Mouse (Mus musculus): ENCODE data around the gene Ugt1a7c. TPM values are rescaled to one million over a fixed set of nuclear protein-coding genes. Genes with fewer than 3 reads are reported as not detected.
"Not testable (repeated sequence)": the region's sequence is repeated elsewhere in the genome, so short reads cannot be mapped to it uniquely, and the experiment has no call there.

The Ugt1a7c gene
- polyA plus RNA-seq, 1 experiment from 2014 or later: 0.36 TPM

GRCm38 (mm10) chr1:88165711-88166110, 70.8 kb downstream of the Ugt1a7c start, which contains the start of gene Ugt1a5:
TSS of gene Ugt1a5 (plus strand) at chr1:88166012.
- 79% methylated on average over 5 of the region's 5 CpGs for WGBS
- no peak within 1 kb of the TSS for H3K27ac ChIP-seq (replicated peaks)
- H3K36me3 ChIP-seq (replicated peaks): no peaks in the 10 kb centered on the region
- no peaks in the 10 kb centered on the region for H3K27me3 ChIP-seq (replicated peaks; ENCODE audit: low read depth, poor library complexity, severe bottlenecking)
- H3K4me1 ChIP-seq: no peaks in the 10 kb centered on the region
- DNase-seq (ENCODE audit: low spot score): no peak
- H3K4me3 ChIP-seq: no peak within 1 kb of the TSS
- H3K9me3 ChIP-seq: no peaks in the 10 kb centered on the region

GRCm38 (mm10) chr1:88172190-88172589, 77.3 kb downstream of the Ugt1a7c start:
- not testable (repeated sequence) for H3K4me1 ChIP-seq; H3K4me3 ChIP-seq; H3K36me3 ChIP-seq (replicated peaks); H3K27ac ChIP-seq (replicated peaks); DNase-seq (ENCODE audit: low spot score); H3K27me3 ChIP-seq (replicated peaks; ENCODE audit: low read depth, poor library complexity, severe bottlenecking)
- peaks cover 18% of the 10 kb centered on the region for H3K9me3 ChIP-seq
- 84% methylated on average over 7 of the region's 7 CpGs for WGBS

GRCm38 (mm10) chr1:88179657-88180056, 84.8 kb downstream of the Ugt1a7c start:
- Histone ChIP-seq H3K4me3 (no peak overlapping the region), H3K27me3 (replicated peaks; ENCODE audit: low read depth, poor library complexity, severe bottlenecking) (no peaks in the 10 kb centered on the region), H3K36me3 (replicated peaks) (no peaks in the 10 kb centered on the region), H3K4me1 (no peaks in the 10 kb centered on the region), H3K27ac (replicated peaks) (no peak overlapping the region), H3K9me3 (peaks cover 24% of the 10 kb centered on the region)
- no peak for DNase-seq (ENCODE audit: low spot score)
- 88% methylated on average over 1 of the region's 1 CpGs for WGBS

DNA sequence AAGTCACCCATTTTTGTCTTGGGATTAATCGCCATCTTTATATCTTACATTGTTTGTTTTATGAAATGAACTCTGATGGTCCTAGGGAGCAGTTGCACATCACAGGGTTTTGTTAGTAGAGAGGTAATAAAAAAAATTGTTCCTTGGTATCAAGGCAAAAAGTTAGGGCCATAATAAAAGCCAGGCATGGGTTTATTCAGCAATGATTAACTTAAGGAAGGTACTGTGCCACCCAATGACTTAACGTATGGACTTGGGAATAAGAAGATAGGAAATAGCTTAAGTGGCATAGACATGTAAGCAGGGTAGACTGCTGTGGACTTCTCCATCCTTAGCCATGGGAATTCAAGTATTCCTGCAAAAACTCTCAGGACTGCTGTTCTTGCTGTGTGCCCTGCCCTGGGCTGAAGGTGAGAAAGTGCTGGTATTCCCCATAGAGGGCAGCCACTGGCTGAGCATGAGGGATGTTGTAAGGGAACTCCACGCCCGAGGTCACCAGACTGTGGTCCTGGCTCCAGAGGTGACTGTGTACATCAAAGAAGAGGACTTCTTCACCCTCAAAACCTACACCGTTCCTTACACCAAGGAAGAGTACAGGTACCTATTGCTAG, 91.6 kb downstream of the Ugt1a7c start:
- 86% methylated on average over 5 of the region's 5 CpGs for WGBS
- Histone ChIP-seq H3K4me1 (no peaks in the 10 kb centered on the region), H3K4me3 (no peak overlapping the region), H3K27me3 (replicated peaks; ENCODE audit: low read depth, poor library complexity, severe bottlenecking) (no peaks in the 10 kb centered on the region), H3K36me3 (replicated peaks) (no peaks in the 10 kb centered on the region), H3K27ac (replicated peaks) (no peak overlapping the region), H3K9me3 (no peaks in the 10 kb centered on the region)
- no peak for DNase-seq (ENCODE audit: low spot score)

DNA sequence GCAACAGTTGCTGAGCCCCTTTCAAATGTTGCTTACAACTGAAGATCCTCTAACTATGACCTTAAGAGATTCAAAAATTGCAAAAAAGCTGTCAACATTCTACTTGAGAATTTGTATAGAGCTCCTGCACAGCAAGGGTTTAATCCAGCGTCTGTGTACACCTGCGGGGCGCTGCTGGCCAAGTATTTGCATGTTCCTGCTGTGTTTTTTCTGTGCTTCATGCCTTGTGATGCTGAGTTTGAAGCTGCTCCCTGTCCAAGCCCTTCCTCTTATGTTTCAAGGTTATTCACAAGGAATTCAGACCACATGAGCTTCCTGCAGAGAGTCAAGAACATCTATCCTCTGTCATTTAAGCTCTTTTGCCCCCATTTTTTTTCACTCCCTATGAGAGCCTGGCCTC, 97.3 kb downstream of the Ugt1a7c start:
- WGBS: 69% methylated on average over 3 of the region's 3 CpGs
- no peaks in the 10 kb centered on the region for H3K9me3 ChIP-seq
- H3K27ac ChIP-seq (replicated peaks): no peak overlapping the region
- no peak overlapping the region for H3K4me3 ChIP-seq
- no peaks in the 10 kb centered on the region for H3K36me3 ChIP-seq (replicated peaks)
- DNase-seq (ENCODE audit: low spot score): no peak
- no peaks in the 10 kb centered on the region for H3K27me3 ChIP-seq (replicated peaks; ENCODE audit: low read depth, poor library complexity, severe bottlenecking)
- H3K4me1 ChIP-seq: no peaks in the 10 kb centered on the region

GRCm38 (mm10) chr1:88195687-88196086, 100.8 kb downstream of the Ugt1a7c start:
- Histone ChIP-seq H3K4me3 (no peak overlapping the region), H3K4me1 (no peaks in the 10 kb centered on the region), H3K27me3 (replicated peaks; ENCODE audit: low read depth, poor library complexity, severe bottlenecking) (no peaks in the 10 kb centered on the region), H3K36me3 (replicated peaks) (no peaks in the 10 kb centered on the region), H3K9me3 (no peaks in the 10 kb centered on the region), H3K27ac (replicated peaks) (no peak overlapping the region)
- DNase-seq (ENCODE audit: low spot score): no peak
- 94% methylated on average over 1 of the region's 1 CpGs for WGBS

DNA sequence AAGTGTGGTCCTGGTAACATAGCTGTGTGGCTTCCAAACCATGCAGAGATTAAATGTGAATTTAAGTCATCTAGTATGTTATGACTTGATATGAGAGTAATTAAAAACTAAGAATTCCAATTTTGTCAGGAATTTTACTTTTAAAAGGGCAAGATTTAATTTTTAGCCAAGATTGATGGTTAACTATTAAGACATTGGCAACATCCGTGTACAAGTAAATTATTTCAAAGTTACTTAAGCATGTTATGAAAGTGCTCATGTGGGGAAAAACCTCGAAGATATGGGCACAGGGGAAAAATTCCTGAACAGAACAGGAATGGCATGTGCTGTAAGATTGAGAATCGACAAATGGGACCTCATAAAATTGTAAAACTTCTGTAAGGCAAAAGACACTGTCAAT, 102.6 kb downstream of the Ugt1a7c start:
- no peak overlapping the region for H3K4me3 ChIP-seq
- 81% methylated on average over 3 of the region's 3 CpGs for WGBS
- no peak for DNase-seq (ENCODE audit: low spot score)
- H3K36me3 ChIP-seq (replicated peaks): no peaks in the 10 kb centered on the region
- no peaks in the 10 kb centered on the region for H3K9me3 ChIP-seq
- no peaks in the 10 kb centered on the region for H3K4me1 ChIP-seq
- H3K27ac ChIP-seq (replicated peaks): no peak overlapping the region
- no peaks in the 10 kb centered on the region for H3K27me3 ChIP-seq (replicated peaks; ENCODE audit: low read depth, poor library complexity, severe bottlenecking)

DNA sequence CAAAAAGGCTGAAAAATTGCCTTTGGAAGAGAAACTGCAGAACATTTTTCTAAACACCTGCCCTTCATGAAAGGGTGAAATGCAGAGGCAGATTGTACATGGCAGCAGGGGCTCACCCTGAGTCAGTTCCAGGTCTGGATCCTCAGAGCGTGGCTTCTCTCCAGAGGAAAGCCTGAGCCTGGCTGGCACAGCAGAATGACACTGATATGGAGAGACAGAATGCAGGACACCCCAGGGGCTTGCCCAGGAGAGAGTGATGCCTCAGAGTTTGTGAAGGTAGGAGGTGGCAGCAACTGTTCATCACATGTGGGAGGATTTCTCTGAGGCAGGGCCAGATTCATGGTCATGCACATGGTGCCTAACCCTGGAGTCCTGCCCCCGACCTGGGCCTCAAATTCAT, 105.1 kb downstream of the Ugt1a7c start:
- WGBS: 70% methylated on average over 2 of the region's 2 CpGs
- peaks cover under 1% of the 10 kb centered on the region for H3K4me1 ChIP-seq
- peaks cover 6% of the 10 kb centered on the region; the same call in 1 of the 2 replicates for H3K27me3 ChIP-seq (replicated peaks; ENCODE audit: low read depth, poor library complexity, severe bottlenecking)
- H3K4me3 ChIP-seq: no peak overlapping the region
- DNase-seq (ENCODE audit: low spot score): no peak
- peaks cover 13% of the 10 kb centered on the region; the same call in 1 of the 2 replicates for H3K9me3 ChIP-seq
- H3K27ac ChIP-seq (replicated peaks): no peak overlapping the region
- 0 out of 2 replicates have a peak, but pooled peaks cover 3% of the 10 kb centered on the region for H3K36me3 ChIP-seq (replicated peaks)

- Histone ChIP-seq H3K27ac (replicated peaks) (no peak within 1 kb of the TSS), H3K27me3 (replicated peaks; ENCODE audit: low read depth, poor library complexity, severe bottlenecking) (peaks cover 7% of the 10 kb centered on the region; the same call in 1 of the 2 replicates), H3K36me3 (replicated peaks) (0 out of 2 replicates have a peak, but pooled peaks cover 3% of the 10 kb centered on the region), H3K4me3 (no peak within 1 kb of the TSS), H3K9me3 (peaks cover 14% of the 10 kb centered on the region; the same call in 1 of the 2 replicates), H3K4me1 (peaks cover 5% of the 10 kb centered on the region)
- 83% methylated on average over 7 of the region's 7 CpGs for WGBS
- no peak for DNase-seq (ENCODE audit: low spot score)
Observed at GRCm38 (mm10) chr1:88200456-88200855, 105.6 kb downstream of the Ugt1a7c start, which contains the start of gene Ugt1a2. TSS of gene Ugt1a2 (plus strand) at chr1:88200601.

- Histone ChIP-seq H3K4me3 (peak within 1 kb of the TSS; percentile 67), H3K27ac (replicated peaks) (peak within 1 kb of the TSS; percentile 91), H3K27me3 (replicated peaks; ENCODE audit: low read depth, poor library complexity, severe bottlenecking) (peaks cover 15% of the 10 kb centered on the region), H3K36me3 (replicated peaks) (0 out of 2 replicates have a peak, but pooled peaks cover 3% of the 10 kb centered on the region), H3K4me1 (peaks cover 8% of the 10 kb centered on the region), H3K9me3 (peaks cover 17% of the 10 kb centered on the region)
- peak; percentile 90 for DNase-seq (ENCODE audit: low spot score)
- WGBS: 7% methylated on average over 62 of the region's 62 CpGs
Observed at GRCm38 (mm10) chr1:88205294-88205922, 110.5 kb downstream of the Ugt1a7c start, which contains the start of gene Dnajb3. TSS of gene Dnajb3 (minus strand) at chr1:88205782.

GRCm38 (mm10) chr1:88206843-88207479, 112.1 kb downstream of the Ugt1a7c start:
- no peak overlapping the region for H3K27ac ChIP-seq (replicated peaks)
- H3K36me3 ChIP-seq (replicated peaks): 0 out of 2 replicates have a peak, but pooled peaks cover 3% of the 10 kb centered on the region
- H3K9me3 ChIP-seq: peaks cover 24% of the 10 kb centered on the region
- H3K4me3 ChIP-seq: no peak overlapping the region
- DNase-seq (ENCODE audit: low spot score): no peak
- peaks cover 8% of the 10 kb centered on the region for H3K4me1 ChIP-seq
- 76% methylated on average over 2 of the region's 2 CpGs for WGBS
- H3K27me3 ChIP-seq (replicated peaks; ENCODE audit: low read depth, poor library complexity, severe bottlenecking): peaks cover 15% of the 10 kb centered on the region

GRCm38 (mm10) chr1:88211812-88212211, 117.0 kb downstream of the Ugt1a7c start, which contains the start of gene Ugt1a1:
TSS of gene Ugt1a1 (plus strand) at chr1:88211959.
- Histone ChIP-seq H3K27me3 (replicated peaks; ENCODE audit: low read depth, poor library complexity, severe bottlenecking) (peaks cover 5% of the 10 kb centered on the region), H3K27ac (replicated peaks) (no peak within 1 kb of the TSS), H3K4me1 (no peaks in the 10 kb centered on the region), H3K4me3 (no peak within 1 kb of the TSS), H3K36me3 (replicated peaks) (no peaks in the 10 kb centered on the region), H3K9me3 (peaks cover 52% of the 10 kb centered on the region)
- no peak for DNase-seq (ENCODE audit: low spot score)
- WGBS: 69% methylated on average over 8 of the region's 8 CpGs
